Mouse (Mus musculus): ENCODE measurements around the gene Scd2. TPM values are rescaled to one million over a fixed set of nuclear protein-coding genes. Genes with fewer than 3 reads are reported as not detected.
A peak's percentile ranks its signal among the peaks of the same experiment; 100 is the strongest.

Gene Scd2
- total RNA-seq (2014; fragmentation: Nextera tagmentation) (710 and 771 TPM in 2 replicates), total RNA-seq (2017) (537 and 649 TPM in 2 replicates), polyA plus RNA-seq (2012) (63.8 and 97.6 TPM in 2 replicates)

- Histone ChIP-seq H3K36me3 (replicated peaks) (peaks cover 35% of the 10 kb centered on the region), H3K27me3 (ENCODE audit: insufficient read depth, low read length) (no peaks in the 10 kb centered on the region), H3K4me3 (ENCODE audit: low read depth, low read length) (peak within 1 kb of the TSS; percentile 75), H3K9me3 (replicated peaks) (no peaks in the 10 kb centered on the region), H3K4me1 (ENCODE audit: insufficient read depth, low read depth, low read length) (peaks cover 68% of the 10 kb centered on the region)
- TF ChIP-seq GATA1 (IDR thresholded peaks at IDR 0.05; ENCODE audit: borderline replicate concordance, low read length) (no peak), CTCF (IDR thresholded peaks at IDR 0.05; ENCODE audit: low read depth, low read length) (no peak), GATA2 (IDR thresholded peaks at IDR 0.05; ENCODE audit: borderline replicate concordance, low read depth, low read length) (no peak), TAL1 (conservative IDR thresholded peaks at IDR 0.05; ENCODE audit: low read depth, low read length) (no peak)
- DNase-seq (ENCODE audit: low spot score) (peak; percentile 42), ATAC-seq (ENCODE audit: extremely low read depth, insufficient number of reproducible peaks, low FRiP score, poor library complexity, severe bottlenecking) (no peak)
Measured at GRCm38 (mm10) chr19:44292941-44293768, at the start of gene Scd2. TSS of gene Scd2 (plus strand) at chr19:44293674.

GRCm38 (mm10) chr19:44245761-44246171 lies 47.7 kb upstream of the Scd2 start:
- ATAC-seq (ENCODE audit: extremely low read depth, insufficient number of reproducible peaks, low FRiP score, poor library complexity, severe bottlenecking) = no peak
- peaks cover 51% of the 10 kb centered on the region for H3K4me1 ChIP-seq (ENCODE audit: insufficient read depth, low read depth, low read length)
- H3K36me3 ChIP-seq (replicated peaks) = no peaks in the 10 kb centered on the region
- DNase-seq (ENCODE audit: low spot score) = peak; percentile 41
- H3K27me3 ChIP-seq (ENCODE audit: insufficient read depth, low read length) = peaks cover 5% of the 10 kb centered on the region; the same call in 1 of the 2 replicates
- no peak overlapping the region for H3K4me3 ChIP-seq (ENCODE audit: low read depth, low read length)
- TF ChIP-seq CTCF (IDR thresholded peaks at IDR 0.05; ENCODE audit: low read depth, low read length) = no peak
- TF ChIP-seq POLR2AphosphoS5 (IDR thresholded peaks at IDR 0.05; ENCODE audit: insufficient replicate concordance, low read depth, low read length) = no peak
- no peak for TF ChIP-seq TAL1 (conservative IDR thresholded peaks at IDR 0.05; ENCODE audit: low read depth, low read length)
- TF ChIP-seq GATA1 (IDR thresholded peaks at IDR 0.05; ENCODE audit: borderline replicate concordance, low read length) = no peak
- TF ChIP-seq GATA2 (IDR thresholded peaks at IDR 0.05; ENCODE audit: borderline replicate concordance, low read depth, low read length) = no peak
- H3K9me3 ChIP-seq (replicated peaks) = no peaks in the 10 kb centered on the region

- DNase-seq (ENCODE audit: low spot score) (no peak), ATAC-seq (ENCODE audit: extremely low read depth, insufficient number of reproducible peaks, low FRiP score, poor library complexity, severe bottlenecking) (no peak)
- Histone ChIP-seq H3K27me3 (ENCODE audit: insufficient read depth, low read length) (peaks cover 5% of the 10 kb centered on the region; the same call in 1 of the 2 replicates), H3K4me3 (ENCODE audit: low read depth, low read length) (peak overlapping the region; percentile 55; the same call in 1 of the 2 replicates), H3K36me3 (replicated peaks) (no peaks in the 10 kb centered on the region), H3K9me3 (replicated peaks) (no peaks in the 10 kb centered on the region), H3K4me1 (ENCODE audit: insufficient read depth, low read depth, low read length) (peaks cover 53% of the 10 kb centered on the region)
- TF ChIP-seq GATA1 (IDR thresholded peaks at IDR 0.05; ENCODE audit: borderline replicate concordance, low read length) = no peak
- TF ChIP-seq POLR2AphosphoS5 (IDR thresholded peaks at IDR 0.05; ENCODE audit: insufficient replicate concordance, low read depth, low read length) = no peak
- TF ChIP-seq CTCF (IDR thresholded peaks at IDR 0.05; ENCODE audit: low read depth, low read length) = no peak
- no peak for TF ChIP-seq TAL1 (conservative IDR thresholded peaks at IDR 0.05; ENCODE audit: low read depth, low read length)
- TF ChIP-seq GATA2 (IDR thresholded peaks at IDR 0.05; ENCODE audit: borderline replicate concordance, low read depth, low read length) = no peak
Measured at GRCm38 (mm10) chr19:44246341-44246911, 47.0 kb upstream of the Scd2 start.

GRCm38 (mm10) chr19:44247281-44248080 lies 46.0 kb upstream of the Scd2 start:
- TF ChIP-seq GATA2 (IDR thresholded peaks at IDR 0.05; ENCODE audit: borderline replicate concordance, low read depth, low read length) = no peak
- no peak for TF ChIP-seq CTCF (IDR thresholded peaks at IDR 0.05; ENCODE audit: low read depth, low read length)
- no peak for TF ChIP-seq TAL1 (conservative IDR thresholded peaks at IDR 0.05; ENCODE audit: low read depth, low read length)
- TF ChIP-seq POLR2AphosphoS5 (IDR thresholded peaks at IDR 0.05; ENCODE audit: insufficient replicate concordance, low read depth, low read length) = no peak
- no peak for TF ChIP-seq GATA1 (IDR thresholded peaks at IDR 0.05; ENCODE audit: borderline replicate concordance, low read length)
- H3K4me3 ChIP-seq (ENCODE audit: low read depth, low read length) = peak overlapping the region; percentile 68
- no peak for ATAC-seq (ENCODE audit: extremely low read depth, insufficient number of reproducible peaks, low FRiP score, poor library complexity, severe bottlenecking)
- peaks cover 63% of the 10 kb centered on the region for H3K4me1 ChIP-seq (ENCODE audit: insufficient read depth, low read depth, low read length)
- DNase-seq (ENCODE audit: low spot score) = no peak
- no peaks in the 10 kb centered on the region for H3K36me3 ChIP-seq (replicated peaks)
- peaks cover 3% of the 10 kb centered on the region; the same call in 1 of the 2 replicates for H3K27me3 ChIP-seq (ENCODE audit: insufficient read depth, low read length)
- H3K9me3 ChIP-seq (replicated peaks) = no peaks in the 10 kb centered on the region

GRCm38 (mm10) chr19:44248081-44248853 lies 45.2 kb upstream of the Scd2 start:
- Histone ChIP-seq H3K9me3 (replicated peaks) (no peaks in the 10 kb centered on the region), H3K4me1 (ENCODE audit: insufficient read depth, low read depth, low read length) (peaks cover 68% of the 10 kb centered on the region), H3K27me3 (ENCODE audit: insufficient read depth, low read length) (no peaks in the 10 kb centered on the region), H3K36me3 (replicated peaks) (no peaks in the 10 kb centered on the region), H3K4me3 (ENCODE audit: low read depth, low read length) (peak overlapping the region; percentile 68)
- DNase-seq (ENCODE audit: low spot score) (peak; percentile 90), ATAC-seq (ENCODE audit: extremely low read depth, insufficient number of reproducible peaks, low FRiP score, poor library complexity, severe bottlenecking) (peak; percentile 96)
- TF ChIP-seq CTCF (IDR thresholded peaks at IDR 0.05; ENCODE audit: low read depth, low read length) (no peak), GATA1 (IDR thresholded peaks at IDR 0.05; ENCODE audit: borderline replicate concordance, low read length) (no peak), POLR2AphosphoS5 (IDR thresholded peaks at IDR 0.05; ENCODE audit: insufficient replicate concordance, low read depth, low read length) (no peak), GATA2 (IDR thresholded peaks at IDR 0.05; ENCODE audit: borderline replicate concordance, low read depth, low read length) (no peak), TAL1 (conservative IDR thresholded peaks at IDR 0.05; ENCODE audit: low read depth, low read length) (no peak)
